Mouse (Mus musculus) kidney, adult 18-20 months (tissue): ENCODE data around the gene Figla.

Experiments
- DNase-seq: peaks from one replicate; pipeline ENCODE4 v3.0.0; 2021

Figla gene

DNA sequence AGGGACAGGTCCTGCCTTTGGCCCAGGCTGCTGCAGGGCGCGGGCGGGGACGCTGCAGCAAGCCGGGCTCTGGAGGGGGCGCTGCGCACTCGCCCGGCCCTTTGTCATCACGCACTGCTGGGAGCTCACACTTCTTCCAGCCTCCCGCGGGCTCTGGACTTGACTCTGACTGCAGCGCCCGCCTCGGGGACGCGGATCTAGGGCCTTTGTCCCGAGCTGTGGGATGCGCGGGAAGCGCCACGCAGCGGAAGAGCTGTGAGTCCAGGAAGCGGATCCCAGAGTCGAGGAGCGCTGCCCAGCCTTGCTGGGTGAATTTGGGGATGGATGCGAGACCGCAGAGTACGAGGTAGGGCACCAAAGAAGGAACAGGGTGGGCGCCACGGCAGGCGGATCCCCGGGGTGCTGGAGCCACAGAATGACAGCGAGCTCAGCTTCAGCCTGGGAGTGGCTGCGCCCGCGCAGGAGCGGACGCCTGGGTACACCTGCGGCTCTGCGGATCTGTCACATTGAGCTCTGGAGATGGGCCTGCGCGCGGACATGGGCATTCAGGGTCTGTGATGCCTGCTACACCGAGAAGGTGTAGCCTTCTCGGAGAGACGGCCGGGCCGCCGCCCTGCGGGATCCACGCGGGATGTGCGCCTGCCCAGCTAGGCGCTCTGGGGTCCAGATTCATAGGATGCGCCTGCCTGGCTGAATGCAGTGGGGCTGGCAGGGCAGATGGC lies 12.8 kb downstream of the Figla start, which contains the start of gene Add2:
TSS of gene Add2 (plus strand) at position 81 of the 722 bp plus-strand sequence.
- no peak for DNase-seq

- no peak for DNase-seq
Observed at GRCm38 (mm10) chr6:86029323-86029713, 13.3 kb downstream of the Figla start.

DNA sequence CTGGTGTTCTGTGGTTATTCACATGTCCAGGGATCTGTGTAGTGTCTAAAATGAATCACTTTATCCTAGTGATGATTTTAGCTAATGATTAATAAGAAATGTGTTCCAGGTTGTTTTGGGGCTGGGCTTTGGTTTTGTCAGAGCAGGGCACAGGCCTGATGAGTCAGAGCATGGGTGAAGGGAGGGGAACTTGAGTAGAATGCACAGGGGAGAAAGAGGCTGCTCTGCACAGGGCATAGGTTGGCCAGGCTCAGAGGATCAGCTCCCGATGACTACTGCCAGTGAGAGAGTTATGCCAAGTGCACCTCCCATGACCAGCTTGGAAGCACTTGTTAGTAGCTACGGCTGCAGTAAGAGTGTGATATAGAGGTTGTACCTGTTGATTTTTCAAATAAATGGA lies 15.6 kb downstream of the Figla start:
- no peak for DNase-seq

DNA sequence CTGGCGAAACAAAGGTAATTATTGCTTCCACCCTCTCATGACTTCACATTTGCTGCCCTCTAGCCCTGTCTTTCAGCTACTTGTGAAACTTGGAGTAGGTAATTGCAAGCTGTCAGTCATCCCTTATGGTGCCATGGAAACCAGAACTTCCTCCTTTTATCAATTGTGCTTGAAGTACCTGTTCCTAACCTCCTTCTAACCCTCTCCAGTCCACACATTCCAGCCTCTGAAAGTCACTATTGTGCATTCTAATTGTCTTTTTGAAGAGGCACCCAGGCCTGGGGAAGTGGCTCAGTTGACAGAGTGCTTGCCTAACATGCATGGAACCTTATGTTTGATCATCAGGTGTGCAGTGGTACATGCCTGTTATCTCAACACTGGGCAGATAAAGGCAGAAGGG lies 17.7 kb downstream of the Figla start:
- no peak for DNase-seq

- DNase-seq, result no peak
Observed at GRCm38 (mm10) chr6:86038901-86039300, 22.9 kb downstream of the Figla start.

GRCm38 (mm10) chr6:86040140-86040539 lies 24.2 kb downstream of the Figla start:
- no peak for DNase-seq

DNA sequence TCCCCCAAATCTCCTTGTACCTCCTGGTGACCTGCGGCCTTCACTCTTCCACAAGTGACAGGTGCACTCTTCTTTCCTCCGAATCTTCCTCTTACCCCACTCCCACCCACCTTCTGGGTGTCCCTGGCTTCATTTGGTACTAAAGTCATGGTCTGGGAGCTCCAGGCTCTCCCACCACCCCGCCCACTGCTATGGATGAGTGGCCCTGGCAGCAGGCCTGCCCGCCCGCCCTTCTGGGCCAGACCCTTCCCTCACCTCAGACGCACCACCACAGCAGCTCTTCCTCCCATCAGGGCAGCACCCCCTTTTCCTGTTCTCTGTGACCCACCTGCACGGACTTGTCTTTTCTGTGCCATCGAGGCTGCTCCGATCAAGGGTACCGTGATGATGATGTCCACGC lies 31.5 kb downstream of the Figla start:
- DNase-seq, result no peak

- DNase-seq, result no peak
Observed at GRCm38 (mm10) chr6:86048509-86048908, 32.5 kb downstream of the Figla start.

DNA sequence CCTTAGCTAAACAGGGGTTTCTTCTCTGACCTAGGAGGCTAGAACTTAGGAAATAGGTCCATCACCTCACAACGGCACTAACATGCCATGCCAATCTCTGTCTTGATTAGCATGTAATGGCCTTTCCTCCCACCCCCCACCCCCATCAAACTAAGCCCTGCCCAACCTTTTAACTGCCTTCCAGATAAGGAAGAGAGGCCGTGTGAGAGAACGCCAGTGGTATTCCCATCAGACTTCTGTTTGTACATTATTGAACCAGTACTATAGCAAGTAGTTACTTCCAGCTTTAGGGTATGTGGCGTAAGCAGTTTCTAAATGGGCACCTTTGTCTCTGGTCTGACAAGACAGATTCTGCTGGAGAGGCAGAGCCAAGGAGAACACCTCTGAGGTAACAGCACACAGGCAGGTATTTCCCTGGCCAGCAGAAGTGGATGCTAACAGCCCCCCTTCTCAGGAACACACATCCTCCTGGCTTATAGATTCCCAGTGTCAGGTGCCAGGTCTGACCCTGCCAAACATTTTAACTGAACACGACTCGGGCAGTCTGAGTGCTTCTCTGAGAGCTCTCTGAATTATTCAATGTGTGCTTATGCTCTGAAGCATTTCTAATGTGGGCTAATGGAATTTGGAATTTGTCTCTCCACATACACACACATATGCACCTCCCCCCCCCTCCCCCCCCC lies 34.8 kb downstream of the Figla start:
- no peak for DNase-seq

- no peak for DNase-seq
Observed at GRCm38 (mm10) chr6:86052032-86052459, 36.1 kb downstream of the Figla start.

DNA sequence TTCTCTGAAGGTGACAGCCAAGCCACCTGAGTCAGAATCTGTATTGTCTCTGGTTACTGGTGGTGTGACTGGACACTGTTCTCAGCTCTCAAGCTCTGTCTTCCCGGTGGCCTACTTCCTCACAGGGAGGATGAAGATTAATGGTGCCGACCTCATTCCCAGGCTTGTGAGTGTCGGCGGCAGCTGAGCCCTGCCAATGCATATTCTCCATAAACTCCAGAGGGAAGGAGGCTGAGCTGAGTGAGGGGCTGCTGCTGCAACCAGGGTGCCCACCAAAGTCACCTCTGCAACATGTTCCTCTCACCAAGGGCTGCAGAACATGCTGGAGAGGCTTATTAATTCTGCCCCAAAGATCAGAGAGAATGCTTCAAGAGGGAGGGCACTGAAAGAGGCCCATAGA lies 36.6 kb downstream of the Figla start:
- no peak for DNase-seq

DNA sequence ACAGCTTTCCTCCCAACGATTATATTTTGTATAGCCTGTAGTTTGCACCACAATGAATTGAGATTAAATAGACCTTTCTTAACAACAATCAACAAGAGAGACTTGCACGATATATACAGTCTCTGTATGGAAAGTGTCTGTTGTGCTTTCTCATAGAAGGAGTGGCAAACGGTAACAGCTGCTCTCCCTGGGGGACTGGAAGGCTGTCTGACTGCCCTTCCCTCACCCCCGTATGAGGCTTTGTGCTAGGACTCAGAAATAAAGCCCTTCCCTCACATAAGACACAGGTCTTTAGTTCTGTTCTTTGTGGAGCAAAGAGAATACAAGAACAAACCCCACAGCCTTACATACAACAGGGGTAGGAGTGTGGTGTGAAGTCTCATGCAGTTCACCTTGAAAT lies 37.1 kb downstream of the Figla start:
- DNase-seq, result no peak

DNA sequence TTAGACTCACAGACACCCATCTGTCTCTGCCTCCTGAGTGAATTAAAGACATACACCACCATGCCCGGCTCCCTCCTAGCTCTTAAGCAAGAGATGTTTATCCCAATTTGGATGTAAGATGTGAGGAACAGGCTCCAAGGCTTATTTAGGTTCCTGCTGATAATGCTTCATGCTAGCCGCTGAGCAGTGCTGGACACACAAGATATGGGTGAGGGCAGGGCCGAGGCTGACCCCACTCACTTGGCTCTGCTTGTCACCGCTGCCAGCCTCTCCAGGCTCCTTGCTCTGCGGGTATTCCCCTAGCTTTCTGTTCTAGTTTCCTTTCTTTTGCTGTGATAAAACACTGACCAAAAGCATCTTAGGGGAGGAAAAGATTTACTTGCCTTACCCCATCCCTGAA lies 37.6 kb downstream of the Figla start:
- no peak for DNase-seq

DNA sequence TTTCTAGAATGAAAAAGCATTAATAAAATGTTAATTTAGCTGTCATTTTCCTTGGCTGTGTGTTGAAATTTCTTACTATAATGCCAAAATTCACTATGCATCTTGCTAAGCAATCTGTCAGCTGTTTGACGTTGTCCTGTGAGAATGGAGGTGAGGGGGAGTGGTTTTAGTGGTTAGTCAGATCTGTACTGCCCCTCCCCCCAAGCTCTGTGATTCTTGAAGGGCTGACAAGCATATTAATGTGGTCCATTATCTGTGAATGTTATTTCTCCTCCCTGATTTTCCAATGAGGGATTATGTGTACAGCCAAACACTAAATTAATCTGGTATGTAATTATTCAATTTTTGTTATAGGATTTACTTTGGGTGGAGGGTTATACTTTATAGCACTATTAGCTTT lies 42.5 kb downstream of the Figla start:
- no peak for DNase-seq

DNA sequence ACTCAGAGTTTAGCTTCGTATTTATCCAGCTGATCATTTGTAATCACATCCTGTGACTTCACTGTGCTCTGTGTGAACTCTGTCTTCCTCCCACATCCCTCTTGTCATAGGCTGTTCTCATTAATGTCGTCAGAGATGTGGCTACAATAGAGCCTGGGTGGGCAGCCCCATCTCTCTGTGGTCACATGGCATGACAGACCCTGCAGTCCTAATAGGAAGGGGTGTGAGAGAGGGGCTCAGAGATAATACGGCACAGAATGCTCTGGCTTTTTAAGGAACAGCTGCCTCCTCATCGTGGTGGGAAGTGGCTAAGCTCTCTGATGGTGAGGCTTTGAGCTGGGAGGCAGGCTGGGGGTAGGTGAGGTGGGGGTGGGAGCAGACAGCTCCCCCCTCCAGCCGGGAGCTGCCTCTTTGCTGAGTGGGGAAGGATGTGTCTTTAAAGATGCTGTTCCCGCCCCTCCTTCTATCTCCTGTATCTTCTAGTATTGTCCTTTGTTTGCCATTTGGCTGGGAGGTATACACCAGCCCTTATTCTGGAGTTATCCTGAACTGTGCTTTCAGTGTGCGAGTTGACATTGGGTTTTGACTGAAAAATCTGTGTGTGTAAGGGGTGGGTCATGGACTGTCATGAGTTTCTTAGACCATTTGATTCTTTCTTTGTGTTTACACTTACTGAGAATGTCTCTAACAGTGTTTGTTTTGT lies 43.3 kb downstream of the Figla start:
- DNase-seq, result no peak

- DNase-seq, result no peak
Observed at GRCm38 (mm10) chr6:86060170-86060569, 44.2 kb downstream of the Figla start.

DNA sequence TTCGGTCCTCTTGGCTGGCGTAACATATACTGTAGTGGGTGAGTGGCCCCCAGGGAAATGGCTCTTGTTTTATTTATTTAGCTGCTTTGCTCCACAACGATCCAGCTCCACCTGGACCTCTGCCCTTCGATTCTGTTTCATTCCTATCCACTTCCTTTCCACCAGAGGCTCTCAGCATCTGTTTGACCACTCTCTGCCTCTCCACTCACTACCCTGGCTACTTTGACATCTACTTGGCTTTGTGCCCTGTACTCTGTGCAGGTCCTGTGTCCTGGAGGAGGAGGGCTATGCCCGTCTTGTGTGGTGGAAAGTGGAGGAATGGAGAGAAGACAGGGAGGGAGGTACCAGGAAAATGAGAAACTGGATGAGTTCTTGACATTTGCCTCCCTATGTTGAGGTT lies 46.3 kb downstream of the Figla start:
- no peak for DNase-seq

GRCm38 (mm10) chr6:86062684-86063083 lies 46.7 kb downstream of the Figla start:
- DNase-seq, result no peak

DNA sequence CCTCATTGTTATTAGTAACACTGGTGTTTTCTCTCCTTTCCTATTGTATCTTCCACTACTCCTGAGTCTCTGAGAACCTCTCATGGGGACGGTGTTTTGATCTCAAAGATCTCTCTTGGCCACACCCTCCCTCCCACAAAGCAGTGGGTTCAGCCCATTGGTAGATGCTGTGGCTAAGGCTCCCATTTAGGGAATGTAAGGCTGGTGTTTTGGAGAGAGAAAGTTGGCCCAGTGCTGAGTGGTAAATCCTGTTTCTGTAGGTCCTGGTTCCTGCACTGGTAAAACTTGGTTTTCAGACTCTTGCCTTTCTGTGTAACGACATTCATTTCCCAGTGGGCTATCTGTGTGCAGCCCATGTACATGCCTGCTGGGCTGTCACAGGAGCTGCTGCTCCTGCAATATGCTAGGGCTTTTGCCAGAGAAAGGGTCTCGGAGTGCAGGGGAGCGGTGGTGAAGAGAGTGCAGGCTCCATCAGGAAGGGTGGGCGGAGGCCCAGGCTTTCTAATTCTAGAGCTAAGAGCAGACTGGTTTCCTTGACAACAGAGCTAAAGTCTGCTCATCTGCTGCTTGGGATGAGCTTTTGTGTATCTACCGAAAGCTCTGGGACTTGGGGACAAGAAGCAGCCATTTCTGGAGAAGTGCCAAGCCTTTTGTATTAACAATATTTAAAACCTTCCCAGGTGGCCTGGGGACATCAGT lies 48.5 kb downstream of the Figla start:
- DNase-seq, result no peak

- no peak for DNase-seq
Observed at GRCm38 (mm10) chr6:86066727-86067126, 50.8 kb downstream of the Figla start.

GRCm38 (mm10) chr6:86067145-86067544 lies 51.2 kb downstream of the Figla start:
- no peak for DNase-seq

- DNase-seq, result no peak
Observed at GRCm38 (mm10) chr6:86069009-86069408, 53.0 kb downstream of the Figla start.

- no peak for DNase-seq
Observed at GRCm38 (mm10) chr6:86069856-86070255, 53.9 kb downstream of the Figla start.
